Mouse (Mus musculus) gastrocnemius, adult 18-20 months (tissue): ENCODE measurements around the gene Hpcal1. TPM values are rescaled to one million over a fixed set of nuclear protein-coding genes. Genes with fewer than 3 reads are reported as not detected.

Experiments used
- DNase-seq: peaks from one replicate; pipeline ENCODE4 v3.0.0; 2021; ENCODE audit warnings: low spot score
- total RNA-seq, 2 experiments: library from RNA; stranded (reverse); gene quantifications; 2 replicates each; pipeline ENCODE4 v1.2.3; 2021

The Hpcal1 gene
- total RNA-seq, 2 experiments from 2014 or later: 6.0 to 6.4 TPM

DNA sequence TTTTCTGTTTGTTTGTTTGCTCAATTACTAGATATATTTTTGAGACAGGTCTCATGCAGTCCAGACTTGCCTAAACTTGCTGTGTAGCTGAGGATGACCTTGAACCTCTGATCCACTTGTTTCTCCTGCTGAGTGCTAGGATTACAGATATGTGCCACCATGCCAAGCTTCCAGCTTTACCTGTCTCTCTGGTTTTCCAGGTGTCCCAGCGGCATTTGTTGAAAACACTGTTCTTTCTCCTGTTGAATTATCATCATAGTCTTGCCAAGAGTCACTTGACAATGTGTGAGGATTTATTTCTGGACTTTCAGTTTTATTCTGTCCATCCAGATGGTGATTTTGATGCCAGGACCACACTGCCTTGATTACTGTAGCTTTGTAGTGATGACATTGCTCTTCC is 6.3 kb upstream of the Hpcal1 start:
- no peak for DNase-seq

DNA sequence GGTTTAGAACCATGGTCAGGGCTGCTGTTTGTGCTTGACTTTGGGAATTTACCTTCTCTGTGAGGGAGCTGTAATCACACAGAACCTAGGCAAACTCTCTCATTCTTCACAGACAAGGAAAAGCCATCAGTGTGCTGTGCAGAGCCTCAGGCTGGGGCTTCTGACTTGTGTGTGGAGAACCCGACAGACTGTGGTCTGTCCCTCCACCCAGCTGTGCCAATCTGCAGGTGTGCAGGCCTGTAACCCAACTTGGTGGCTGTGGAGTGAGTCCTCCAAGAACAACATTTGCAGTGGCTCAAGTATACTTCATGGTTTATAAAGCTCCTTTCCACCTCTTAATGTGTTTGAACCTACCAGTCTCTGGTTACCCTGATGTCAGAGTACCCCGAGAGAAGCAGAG is 4.5 kb upstream of the Hpcal1 start:
- no peak for DNase-seq

DNA sequence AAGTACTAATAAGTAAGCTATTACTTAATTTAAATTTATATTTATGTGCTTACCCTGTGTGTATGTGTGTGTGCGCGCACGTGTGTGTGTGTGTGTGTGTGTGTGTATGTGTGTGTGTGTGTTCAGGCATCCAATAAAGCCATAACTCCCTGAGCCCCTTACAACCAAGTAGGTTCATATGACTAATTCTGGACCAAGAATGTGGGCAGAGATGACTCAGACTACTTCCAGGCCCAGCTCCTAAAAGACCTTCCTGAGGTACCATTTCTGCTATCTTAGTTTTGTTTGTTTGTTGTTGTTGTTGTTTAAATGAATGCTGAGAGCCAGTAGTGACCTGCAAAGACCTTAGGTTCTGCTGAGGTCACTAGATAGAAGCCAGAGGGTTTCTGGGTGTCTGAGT is 1.7 kb upstream of the Hpcal1 start:
- DNase-seq: no peak

DNA sequence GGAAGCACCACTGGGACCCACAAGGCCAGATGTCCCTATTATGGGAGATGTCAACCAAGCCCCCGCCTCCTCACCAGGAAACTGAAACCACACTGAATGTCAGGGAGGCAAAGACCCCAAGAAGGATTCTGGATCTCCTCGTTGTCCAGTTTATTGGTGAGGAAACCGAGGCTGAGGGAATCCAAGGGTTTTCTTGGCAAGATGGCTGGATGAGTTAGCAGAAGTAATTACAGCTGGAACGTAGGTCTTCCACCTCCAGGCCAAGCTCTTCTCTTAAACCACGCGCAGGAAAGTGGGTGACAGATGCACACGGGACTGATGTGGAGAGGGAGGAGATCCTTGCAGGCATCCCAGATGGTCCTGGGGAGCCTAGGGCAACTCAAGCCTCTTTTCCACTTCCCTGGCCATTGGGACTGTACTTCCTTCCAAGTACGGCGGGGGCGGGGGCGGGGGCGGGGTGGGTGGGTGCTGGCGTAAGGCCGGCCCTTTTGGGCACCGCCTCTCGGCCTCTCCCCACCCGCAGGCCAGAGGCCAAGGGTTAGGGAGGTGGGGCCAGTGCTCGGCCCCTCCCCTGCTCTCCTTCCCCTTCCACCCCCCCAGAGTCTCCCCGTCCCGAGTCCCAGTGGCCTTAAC is 609 bp upstream of the Hpcal1 start:
- DNase-seq: no peak

DNA sequence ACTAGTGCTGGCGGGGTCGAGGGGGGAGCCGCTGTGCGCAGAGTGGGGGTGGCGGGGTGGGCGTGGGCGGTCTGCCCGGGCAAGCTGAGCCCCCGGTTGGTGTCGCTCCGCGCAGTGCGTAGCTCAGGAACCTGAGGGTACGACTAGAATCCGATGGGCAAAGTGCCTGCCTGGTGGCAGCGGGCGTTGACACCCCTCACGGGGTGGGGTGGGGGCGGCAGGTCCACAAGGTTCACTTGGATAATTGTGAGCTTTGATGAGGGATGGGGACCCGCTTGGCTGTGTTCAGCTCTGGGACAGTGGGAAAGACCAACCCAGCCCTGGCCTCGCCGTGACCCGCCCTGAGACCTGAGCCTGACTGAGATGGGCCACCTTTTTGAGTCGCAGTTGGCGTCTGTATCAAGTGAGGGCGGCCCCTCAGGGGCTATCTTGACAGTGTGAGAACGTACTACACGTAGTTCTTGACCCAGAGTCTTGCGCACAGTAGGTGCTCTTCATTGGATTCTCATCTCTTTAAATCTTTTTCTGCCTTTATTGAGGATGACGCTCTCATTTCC is 742 bp downstream of the Hpcal1 start:
- DNase-seq: no peak

DNA sequence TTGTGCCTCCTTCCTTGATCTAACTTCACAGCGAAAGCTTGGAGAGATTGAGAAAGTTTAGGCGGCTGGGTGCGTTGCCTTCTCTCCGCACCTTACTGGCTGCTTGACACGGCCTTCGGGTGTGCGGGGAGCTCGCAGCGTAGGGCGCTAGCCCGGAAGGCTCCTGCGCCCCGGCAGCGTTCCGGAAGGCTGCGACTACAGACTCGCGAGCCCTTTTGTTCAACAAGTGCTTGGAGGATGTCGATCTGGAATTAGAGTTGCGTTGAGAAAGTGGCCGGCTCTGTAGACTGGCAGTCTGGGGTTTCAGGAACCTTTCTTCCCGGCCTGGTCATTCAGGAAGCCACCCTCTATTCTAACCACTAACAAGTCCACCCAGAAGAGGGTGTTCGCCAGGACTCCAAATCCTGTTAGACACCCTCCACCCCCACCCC is 1.2 kb downstream of the Hpcal1 start:
- DNase-seq: no peak

DNA sequence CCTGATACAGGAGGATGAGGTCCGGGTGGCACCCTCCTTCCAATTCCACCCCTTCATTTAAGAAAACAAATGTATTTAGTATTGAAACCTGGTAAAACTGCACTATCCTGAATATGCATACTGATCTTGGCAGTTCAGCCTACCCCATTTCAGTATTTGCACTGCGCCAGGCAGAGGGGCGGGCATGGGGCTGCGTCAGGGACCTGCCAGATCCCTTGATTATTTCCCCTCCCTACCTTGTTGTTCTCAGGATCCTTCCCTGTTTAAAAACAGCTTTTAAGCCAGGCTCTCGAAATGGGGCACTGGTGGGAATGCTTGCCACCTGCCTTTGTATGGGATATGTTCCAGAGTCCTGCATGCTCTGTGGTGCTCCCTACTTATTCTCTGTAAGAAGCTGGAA is 1.7 kb downstream of the Hpcal1 start:
- DNase-seq: no peak

DNA sequence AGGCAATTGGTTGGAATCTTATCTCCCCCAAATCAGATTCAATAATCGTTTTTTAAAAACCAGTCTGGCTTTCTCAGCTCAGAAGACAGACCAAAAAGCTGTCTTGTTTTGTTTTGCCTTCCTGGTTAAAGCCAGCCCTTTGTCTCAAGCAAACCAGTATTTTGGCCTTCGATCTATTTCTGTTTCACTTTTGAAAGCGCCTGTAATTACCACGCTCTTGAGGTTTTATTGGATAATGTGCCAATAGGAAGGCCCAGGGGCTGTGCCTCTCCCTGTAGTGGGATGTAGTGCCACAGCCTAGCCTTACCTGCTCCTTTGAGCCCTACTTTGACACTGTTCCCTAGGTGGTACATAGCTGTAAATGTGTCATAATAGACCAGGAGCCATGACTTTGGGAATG is 2.3 kb downstream of the Hpcal1 start:
- DNase-seq: no peak

DNA sequence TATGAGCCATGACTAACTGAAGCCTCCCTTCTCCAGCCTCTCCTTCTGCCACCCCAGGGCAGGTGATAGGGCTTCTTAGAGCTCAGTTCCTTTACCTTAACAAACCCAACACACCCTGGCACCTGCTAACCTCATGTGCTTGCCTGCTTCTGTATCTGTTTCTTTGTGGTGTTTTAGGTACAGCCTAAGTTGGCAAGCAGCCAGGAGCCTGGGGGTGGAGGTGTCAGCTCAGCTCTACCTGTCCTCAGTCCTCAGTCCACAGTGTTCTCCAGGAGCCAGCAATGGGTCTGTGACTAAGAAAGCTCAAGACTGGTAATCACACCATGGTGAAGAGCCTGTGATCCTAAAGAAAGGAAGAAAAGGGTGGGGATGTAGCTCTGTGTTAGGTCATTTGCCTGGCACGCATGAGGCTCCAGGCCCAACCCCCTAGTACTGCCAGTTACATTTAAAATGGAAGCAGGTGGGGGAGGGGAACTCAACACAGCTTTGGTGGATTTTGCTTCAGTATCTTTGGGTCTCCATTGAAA is 4.0 kb downstream of the Hpcal1 start:
- DNase-seq: no peak

DNA sequence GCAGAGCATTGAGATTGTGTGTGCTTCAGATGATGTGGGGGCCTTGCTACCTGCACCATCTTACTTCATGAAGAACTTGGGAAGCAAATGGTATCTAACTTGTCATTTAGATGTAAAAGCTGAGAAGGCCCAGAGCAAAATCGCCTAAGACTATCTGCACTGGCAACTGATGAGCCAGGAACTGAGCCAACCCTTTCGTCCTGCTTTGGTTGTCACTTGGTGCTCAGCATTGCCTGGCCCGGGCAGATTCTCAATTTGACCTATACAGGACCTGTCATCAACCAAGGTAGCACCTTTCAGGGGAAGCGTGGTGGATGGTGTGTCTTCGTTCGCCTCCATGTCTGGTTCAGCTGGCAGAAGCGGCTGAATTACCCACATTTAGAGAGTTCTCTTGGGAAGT is 5.7 kb downstream of the Hpcal1 start:
- DNase-seq: no peak

DNA sequence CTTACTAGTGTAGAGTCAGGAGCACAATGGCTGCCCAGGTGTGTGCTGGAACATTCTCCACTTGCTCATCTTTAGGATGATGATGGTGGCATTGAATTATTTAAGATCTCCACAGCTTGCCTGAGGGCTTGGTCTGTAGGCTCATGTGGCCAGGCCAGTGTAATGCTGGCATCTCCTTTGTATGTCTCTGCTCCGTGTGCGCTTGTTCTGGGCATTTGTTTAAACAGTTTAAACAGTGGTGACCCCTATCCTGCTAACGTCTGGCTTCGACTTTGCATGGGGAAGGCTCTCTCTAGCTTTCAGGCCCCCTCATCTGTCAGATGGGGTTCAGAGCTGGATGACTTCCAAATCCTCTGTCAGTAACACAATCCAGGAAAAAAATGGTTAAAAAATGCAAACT is 8.3 kb downstream of the Hpcal1 start:
- no peak for DNase-seq

DNA sequence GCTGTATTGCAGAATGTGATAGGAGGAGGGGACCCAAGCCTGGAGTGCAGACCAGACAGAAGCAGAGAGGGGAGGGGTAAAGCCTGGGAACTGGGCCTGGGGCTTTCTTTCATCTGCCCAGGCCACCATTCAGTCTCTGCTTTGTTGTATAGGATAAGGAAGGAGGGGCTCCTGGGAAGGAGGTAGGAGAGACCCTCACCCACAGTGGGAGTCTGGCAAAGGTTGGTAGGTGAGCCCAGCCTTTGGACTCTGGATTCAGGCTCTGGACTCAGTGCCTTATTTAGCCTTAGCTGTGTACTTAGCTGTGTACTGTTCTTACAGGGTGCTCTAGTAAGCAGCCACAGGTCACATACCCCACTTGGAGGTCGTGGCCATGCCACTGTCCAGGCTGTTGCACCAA is 8.8 kb downstream of the Hpcal1 start:
- DNase-seq: no peak

DNA sequence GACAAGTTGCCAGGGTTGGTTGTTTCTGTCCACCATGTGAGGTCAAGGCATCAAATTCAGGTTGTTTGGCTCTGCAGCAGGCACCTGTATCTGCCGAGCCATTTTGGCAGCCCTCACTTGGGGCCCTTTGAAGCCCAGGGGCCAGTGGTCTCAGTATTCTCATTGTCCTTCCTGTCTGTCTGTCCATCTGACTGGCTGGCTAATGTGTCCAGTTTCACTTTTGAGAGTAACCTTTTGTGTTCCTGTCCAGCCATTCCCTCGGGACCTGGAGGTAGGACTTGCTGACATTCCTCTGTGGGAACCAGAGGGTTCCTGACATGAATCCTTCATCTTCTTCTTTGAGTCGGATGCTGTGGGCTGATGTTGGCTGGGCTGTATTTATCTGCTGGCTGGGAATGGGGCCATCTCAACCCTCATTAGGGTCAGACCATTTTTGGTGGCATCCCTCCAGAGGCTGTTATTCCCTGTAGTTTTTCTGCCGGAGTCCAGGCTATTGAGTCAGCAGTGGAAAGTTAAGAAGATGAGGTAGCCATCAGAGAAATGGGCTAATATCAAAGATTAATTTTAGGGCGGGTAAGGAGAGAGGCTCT is 10.6 kb downstream of the Hpcal1 start:
- no peak for DNase-seq

DNA sequence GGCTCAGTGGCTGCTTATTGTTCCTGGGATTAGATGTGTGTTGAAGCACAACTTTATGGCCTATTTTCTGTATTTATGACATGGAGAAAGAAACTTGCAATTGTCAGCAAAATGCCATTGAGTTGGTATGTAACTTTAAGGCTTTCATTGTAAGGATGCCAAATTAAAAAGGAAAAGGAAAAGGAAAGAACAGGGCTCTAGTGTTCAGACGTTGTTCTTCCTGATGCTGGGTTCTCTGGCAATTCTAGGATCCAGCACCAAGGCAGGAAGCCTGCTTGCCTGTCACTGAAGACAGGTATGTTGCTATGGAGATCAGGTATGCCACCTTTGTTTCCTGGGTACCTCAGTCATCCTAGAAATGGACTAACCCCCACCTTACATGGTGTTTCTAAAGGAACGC is 11.1 kb downstream of the Hpcal1 start:
- no peak for DNase-seq

DNA sequence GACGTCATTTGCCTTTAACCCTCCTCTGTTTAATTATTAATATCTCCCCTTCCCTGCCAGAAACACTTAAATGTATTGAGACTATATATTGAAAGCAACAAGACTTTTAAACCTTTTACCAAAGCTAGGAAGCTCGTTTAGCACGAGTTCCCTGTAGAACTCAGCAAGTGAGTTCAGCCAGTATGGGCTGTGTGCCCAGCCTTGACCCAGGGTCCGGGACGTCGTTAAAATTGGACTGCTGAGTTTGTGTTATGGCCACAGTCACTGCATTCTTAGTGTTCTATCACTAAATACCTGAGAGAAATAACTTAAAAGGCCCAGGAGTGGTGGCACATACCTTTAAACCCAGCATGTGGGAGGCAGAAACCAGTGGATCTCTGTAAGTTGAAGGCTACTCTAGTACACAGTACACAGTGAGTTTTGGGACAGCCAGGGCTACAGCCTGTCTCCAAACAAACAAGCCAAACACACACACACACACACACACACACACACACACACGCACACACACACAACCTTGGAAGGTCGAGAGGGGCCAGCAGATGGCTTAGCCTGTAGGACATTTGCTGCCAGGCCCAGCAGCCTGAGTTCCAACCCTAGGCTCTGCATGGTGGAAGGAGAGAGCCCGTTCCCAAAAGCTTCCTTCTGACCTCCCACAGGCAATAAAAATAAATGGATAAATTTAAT is 11.7 kb downstream of the Hpcal1 start:
- no peak for DNase-seq

DNA sequence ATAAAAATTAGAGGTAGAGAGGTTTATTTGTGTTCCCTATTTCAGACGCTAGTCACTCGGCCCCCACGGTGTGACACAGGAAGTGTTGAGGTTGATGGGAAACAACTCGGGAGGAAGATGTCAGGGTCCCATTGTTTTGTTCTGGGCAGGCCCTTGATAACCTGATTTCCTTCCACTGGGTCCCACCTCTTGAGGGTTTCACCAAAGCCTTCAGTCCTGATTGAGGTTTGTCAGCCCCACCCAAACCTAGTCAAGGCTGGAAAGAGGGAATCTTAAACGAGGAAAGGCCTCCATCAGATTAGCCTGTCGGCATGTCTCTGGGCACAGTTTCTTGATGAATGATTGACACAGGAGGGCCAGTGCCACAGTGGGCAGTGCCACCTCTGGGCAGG is 12.3 kb downstream of the Hpcal1 start:
- DNase-seq: no peak

DNA sequence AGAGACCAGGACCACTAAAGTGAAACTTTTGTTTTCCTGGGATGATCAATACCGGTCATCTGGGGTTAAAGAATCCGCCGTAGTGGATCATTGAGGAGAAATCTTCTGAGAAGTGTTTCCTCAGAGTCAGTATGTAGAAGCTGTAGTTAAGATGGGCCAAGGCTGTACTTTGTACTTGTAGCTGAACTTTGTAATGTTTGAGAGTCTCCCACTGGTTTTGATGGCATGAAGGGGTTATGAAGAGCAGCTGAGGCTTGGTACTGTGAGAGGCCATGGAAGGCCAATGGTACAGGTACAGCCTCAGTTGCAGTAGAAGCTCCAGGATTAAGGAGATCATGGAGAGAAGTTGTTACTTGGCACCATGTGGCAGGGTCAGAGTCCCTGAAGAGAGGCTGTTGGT is 13.2 kb downstream of the Hpcal1 start:
- DNase-seq: no peak

DNA sequence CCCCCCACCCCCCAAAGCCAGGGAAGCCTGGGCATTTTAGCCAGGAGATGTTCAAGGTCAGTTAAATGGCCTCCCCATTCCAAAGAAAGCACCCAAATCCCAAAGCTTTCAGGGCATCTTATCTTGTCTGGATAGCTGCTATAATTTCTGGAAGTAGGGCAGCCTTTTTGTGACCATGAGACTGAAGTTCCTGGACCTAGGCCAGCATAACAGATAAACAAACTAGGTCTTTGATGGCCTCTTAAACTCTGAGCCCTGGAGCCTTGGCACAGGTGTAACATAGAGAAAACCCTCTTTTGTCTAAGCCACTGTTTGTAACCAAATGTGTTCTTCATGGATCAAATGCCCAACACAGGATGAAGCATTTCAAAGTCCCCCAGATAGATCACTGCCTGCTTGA is 16.8 kb downstream of the Hpcal1 start:
- DNase-seq: no peak

DNA sequence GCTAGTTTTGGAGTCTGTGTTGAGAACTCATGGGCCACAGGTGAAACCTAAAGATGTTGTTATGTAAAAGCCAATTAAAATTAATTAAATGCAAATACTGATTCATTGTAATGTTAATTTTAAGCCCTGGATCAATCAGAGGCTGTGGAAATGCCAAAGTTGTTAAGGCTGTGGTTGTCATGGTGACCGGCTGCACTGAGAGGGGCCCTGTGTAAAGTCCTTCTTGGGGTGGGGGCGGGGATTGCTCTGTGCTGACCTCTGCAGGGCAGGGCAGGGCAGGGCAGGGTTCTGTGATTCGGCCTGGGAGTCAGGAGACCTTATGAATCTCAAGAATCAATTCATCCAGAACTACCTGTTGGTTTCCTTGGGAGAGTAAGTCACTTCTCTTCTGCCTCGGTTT is 18.8 kb downstream of the Hpcal1 start:
- DNase-seq: no peak

DNA sequence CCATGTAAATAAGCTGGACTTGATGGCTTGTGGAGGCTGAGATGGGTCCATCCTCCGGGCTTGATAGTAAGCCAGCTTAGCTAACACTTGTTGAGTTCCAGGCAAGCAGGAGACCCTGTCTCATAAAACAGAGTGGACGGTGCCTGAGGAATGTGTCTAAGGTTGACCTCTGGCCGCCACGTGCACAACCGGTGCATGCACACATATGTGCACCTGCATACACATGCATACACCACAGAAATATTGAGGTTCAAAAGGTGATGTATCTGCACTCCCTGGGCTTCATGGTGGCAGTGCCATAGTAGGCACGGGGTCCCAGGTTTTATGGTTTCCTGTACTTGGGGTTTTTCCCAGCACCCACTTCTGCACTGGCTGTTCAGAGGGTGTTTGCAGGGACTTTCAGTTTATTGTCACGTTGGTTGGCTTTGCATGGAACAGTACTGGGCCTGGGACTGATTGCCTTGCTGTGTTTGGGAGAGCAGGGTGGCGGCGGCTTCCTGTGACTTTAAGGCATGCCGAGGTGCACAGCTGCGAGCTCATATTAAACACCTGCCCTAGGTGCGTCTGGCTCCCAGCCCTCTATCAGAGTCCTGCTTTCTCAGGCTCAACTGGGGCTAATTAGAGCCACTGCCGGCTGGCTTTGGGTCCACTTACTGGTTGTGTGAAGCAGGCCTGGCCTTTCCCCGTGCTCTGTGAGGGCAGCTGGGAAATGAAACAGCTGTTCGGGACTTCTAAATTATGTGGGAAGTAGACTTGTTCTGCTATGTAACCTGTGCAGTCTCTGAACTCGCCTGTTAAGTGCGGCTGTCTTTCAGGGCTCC is 19.5 kb downstream of the Hpcal1 start:
- no peak for DNase-seq

DNA sequence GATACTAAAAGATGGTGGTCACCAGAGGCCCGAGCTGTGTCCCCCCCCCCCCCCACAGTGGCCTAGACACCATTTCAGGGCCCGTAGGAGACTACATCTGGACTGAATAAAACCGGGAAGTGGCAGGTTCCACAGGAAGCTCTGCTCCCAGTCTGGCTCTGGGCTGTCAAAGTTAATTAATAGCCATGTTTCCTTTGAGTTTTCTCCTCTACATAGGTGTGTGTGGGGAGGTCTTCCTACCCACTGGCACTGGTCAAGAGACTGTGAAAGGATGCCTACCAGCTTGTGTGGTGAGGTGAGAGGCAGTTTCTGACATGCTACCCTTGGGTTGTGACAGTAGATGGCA is 20.1 kb downstream of the Hpcal1 start:
- DNase-seq: no peak
